Mouse (Mus musculus) monocyte, adult 5-6 weeks (primary cell): ENCODE measurements at regions not wholly inside any gene's neighbourhood (a gene's known extent, or its start where the extent isn't known, plus 50 kb on each side); places are given as distances from the start of the nearest gene placed in this dataset.
"Not testable (repeated sequence)": the region's sequence is repeated elsewhere in the genome, so short reads cannot be mapped to it uniquely, and the experiment has no call there.

ENCODE experiments used
- ATAC-seq: fragments of 153-309, 156-312 bp; replicated peaks from 2 replicates; pipeline ENCODE4 v1.8.0; 2017; ENCODE audit warnings: mild to moderate bottlenecking; ENCODE audit not compliant: low TSS enrichment, insufficient number of reproducible peaks, severe bottlenecking, poor library complexity, low FRiP score

DNA sequence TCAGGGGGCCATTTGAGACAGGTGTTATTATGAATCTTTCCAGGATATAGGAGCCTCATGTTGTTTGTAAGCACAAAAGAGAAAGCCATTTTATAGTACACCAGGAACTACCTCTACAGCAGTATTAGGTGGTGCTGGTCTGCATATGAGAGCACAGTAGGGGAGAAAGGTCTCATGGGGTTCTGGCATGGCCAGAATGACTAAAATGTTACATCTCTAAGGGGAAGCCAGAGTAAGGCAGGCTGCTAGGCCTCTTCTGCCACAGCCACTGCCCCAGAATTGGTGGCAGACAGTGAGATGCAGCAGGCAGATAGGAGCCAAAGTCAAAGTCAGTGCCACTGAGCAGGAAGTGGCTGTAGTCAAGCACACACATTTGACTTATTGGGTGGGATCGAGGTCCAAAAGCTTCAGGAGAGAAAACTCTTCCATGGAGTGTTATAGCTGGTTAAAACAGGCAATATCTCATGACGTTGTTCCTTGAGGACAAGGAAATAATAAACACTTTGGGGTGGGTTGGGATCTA, 147.2 kb downstream of the Hira start:
- no peak for ATAC-seq

- no peak for ATAC-seq
Measured at GRCm38 (mm10) chr16:19025227-19025932, 148.5 kb downstream of the Hira start.

DNA sequence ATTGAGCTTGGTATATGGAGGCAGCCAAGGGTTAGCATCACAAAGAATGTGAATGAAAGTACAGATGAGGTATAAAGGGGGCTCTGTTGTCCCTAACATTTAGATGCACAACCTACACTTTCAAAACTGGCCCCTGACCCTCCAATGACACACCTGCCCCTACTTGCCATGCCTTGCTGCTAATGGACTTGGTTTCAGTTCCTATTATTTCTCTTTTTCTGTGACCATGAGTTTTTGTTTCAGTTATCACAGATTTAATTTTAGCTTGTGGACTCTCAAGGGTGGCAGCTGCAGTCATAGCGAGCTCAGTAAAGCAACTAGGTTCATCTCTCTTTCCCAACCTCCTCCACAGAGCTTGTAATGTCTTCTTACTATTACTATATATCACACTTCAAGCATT, 150.3 kb downstream of the Hira start:
- no peak for ATAC-seq

DNA sequence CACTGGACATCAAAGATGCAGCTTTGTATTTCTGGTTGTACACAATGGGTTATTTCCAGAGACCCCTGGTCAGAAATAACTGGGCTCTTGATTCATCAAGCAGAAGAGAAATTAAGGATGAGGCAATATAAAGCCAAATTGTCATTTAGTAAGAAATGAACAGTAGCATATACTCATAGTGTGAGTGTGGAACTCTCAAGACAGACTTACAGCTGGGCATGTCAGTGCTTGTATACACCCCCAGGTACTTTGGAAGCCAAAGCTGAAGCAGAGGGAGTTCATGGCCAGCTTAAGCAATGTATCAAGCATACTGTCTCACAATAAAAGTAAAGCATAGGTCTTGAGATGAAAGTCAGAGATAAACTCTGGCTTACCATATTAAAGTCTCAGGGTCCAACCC, 155.7 kb downstream of the Hira start:
- no peak for ATAC-seq

DNA sequence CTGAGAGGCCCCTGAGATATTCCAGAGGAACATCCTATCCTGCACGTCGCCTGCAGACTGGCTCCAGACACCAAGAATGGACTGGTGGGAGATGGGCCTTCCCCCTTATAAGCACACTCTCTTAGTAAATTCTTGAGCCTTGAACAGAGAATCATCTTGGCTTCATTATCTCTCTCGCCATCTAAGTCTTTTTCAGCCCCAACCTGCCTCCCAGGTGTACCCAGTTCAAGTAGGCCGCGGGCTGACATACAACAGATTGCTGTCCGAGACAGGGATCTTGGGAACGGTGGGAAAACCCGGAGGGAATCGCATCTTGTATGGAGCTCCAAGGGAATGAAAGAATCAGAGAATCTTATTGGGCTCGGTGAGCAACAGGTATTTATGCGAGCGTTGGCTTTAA, 158.9 kb downstream of the Hira start:
- no peak for ATAC-seq

DNA sequence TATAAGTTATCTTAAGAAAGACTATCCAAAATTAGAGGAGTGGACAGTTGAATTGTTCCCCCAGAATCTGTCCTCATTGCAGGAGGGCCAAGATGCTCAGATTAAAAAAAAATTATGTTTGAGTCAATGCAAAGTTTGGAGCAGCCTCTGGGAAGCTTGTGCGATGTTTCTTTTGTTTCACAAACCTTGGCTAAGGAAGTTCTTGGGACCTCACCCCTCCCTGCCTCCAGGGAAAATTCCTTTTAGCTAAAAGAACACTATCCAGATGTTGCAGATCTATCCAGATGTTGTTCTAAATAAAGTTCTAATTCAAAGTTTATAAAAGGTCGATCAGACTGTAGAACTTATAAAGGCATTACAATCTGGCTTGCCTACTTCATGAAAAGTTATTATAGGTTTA, 160.8 kb downstream of the Hira start:
- ATAC-seq, result no peak

GRCm38 (mm10) chr16:19052791-19053190, 176.0 kb downstream of the Hira start:
- ATAC-seq, result peak; percentile 53; the same call in 1 of the 2 replicates

DNA sequence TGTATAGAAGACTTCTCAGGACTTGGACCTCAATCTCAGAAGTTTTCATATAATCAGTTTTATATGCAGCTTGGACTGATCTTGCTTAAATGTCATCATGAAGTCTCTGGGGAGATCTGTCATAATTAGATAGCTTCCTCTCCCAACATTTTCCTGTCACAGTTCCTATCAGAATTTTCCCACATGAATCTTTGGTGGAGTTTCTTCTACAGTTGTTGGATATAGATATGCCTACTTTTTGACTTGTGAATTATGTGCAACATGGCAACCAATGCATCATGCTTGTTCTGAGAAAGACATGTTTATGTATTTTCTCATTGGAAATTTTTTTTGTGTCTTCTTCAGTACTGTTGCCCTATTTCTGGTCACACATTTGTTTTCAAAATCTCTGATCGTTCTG, 183.5 kb downstream of the Hira start:
- no peak for ATAC-seq

- ATAC-seq, result no peak
Measured at GRCm38 (mm10) chr16:19061796-19062195, 185.0 kb downstream of the Hira start.

GRCm38 (mm10) chr16:19062557-19063400, 185.9 kb downstream of the Hira start:
- ATAC-seq, result no peak

DNA sequence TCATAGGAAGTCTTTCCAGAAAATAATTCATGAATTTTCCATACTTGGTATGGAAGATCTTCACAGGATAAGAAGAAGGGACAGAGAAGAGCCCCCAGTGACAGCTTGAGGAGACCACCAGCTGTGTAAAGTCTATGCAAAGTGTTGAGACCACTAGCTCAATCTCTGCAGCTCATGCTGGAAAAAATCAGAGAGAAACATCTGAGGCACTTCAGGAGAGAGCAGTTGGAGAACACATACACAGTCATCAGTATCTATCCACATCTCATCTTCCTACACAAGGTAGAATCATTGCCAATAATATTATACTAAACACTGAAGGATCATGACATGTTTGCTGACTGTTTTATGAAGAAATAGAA, 186.5 kb downstream of the Hira start:
- no peak for ATAC-seq

- 0 out of 2 replicates have a peak, but pooled peaks have one; percentile 13 for ATAC-seq
Measured at GRCm38 (mm10) chr16:19064397-19064796, 187.6 kb downstream of the Hira start.

GRCm38 (mm10) chr16:19065543-19066141, 188.8 kb downstream of the Hira start:
- no peak for ATAC-seq

- no peak for ATAC-seq
Measured at GRCm38 (mm10) chr16:19066700-19067310, 190.0 kb downstream of the Hira start.

DNA sequence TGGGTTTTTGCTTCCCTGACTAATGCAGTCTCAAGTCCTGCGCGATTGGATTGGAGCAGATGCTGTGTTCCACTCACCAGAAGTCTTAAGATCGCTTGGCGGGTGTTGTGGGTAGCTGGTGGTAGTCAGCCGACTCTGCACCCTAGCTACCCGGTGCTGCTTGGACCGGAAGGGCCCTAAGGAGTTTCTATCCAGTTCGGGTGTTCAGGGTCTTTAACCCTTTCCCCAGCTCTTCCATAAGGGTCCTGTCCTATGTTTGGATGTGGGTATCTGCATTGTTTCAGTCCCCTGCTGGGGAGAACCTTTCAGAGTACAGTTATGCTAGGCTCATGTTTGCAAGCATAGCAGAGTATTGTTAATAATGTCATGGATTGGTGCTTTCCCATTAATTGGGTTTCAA, 206.7 kb downstream of the Hira start:
- not testable (repeated sequence) for ATAC-seq

DNA sequence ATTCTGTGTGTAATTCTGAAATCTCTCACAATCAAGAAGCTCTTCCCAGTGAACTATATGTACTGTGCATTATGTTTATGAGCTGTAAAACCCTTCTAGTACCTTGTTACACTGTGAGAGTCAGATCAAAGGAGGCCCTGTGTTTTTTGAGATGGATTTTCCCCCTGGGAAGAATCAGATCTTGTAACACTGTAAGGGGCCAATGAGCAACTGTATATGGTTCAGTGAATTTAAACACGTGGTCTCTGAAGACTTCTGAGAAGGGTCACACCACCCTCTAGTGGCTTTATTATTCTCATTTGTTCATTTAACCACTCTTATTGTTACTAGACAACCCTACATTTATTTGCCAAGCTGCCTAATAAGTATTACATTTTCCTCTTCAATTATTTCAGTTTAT, 211.1 kb downstream of the Hira start:
- ATAC-seq, result no peak
